Mouse (Mus musculus) urinary bladder, postnatal 14 days (tissue): ENCODE results near the gene Ccdc194.
A peak's percentile ranks its signal among the peaks of the same experiment; 100 is the strongest.

Source experiments
- DNase-seq: peaks from one replicate; pipeline ENCODE4 v3.0.0; 2021; ENCODE audit warnings: low spot score

The Ccdc194 gene

DNA sequence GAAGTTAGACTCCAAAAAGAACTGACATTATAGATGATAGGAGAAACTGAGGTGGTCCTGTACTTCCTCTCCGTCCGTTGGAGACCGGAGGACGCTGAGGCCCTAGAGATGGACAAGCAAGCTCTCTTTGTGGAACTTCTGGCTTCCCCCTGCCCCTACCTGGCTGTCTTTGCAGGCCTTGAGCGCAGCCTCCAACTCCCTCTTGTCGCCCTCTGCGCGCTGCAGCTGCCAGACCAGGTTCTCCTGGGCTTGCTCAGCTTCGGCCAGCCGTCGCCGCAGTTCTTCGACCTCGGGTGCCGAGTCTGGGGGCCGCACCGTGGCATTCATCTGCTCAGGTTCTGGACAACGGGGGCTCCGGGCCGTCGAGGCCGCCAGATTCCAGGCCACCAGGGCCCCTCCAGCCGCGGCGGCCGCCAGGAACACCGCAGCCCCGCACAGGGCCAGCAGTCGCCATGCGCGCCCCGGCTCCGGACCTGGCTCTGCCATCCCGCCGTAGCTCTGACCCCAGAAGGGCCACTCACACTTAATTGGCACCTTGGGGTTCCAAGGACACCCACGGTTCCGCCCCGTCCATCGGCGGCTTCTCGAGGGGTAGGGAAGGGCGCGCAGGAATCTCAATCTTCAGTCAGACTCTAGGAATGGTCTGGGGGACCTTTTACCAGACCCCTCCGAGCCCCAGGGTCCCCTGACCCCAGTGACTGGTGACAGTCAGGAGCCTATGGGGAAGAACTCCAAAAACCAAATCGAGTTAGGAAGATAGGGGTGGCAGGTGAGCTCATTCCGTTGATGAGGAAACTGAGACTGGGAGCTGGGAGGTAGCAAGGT, at the start of gene Ccdc194:
Ccdc194 (minus strand) TSS at position 486 of the 825 bp plus-strand sequence.
- DNase-seq: no peak

DNA sequence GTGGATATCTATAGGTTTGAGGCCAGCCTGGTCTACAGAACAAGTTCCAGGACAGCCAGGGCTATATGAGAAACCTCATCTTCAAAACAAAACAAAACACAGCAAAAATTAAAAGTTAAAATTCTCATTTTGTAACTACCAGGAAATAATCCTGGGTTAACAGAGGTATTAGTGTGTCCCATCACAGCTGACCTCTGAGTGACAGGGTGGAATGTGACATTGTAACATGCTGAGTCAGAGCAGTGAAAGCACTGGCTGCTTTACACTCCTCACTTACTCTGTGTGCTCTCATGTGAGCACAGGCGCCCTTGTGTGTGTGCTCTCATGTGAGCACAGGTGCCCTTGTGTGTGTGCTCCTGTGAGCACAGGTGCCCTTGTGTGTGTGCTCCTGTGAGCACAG, 49.5 kb upstream of the Ccdc194 start:
- DNase-seq: no peak

DNA sequence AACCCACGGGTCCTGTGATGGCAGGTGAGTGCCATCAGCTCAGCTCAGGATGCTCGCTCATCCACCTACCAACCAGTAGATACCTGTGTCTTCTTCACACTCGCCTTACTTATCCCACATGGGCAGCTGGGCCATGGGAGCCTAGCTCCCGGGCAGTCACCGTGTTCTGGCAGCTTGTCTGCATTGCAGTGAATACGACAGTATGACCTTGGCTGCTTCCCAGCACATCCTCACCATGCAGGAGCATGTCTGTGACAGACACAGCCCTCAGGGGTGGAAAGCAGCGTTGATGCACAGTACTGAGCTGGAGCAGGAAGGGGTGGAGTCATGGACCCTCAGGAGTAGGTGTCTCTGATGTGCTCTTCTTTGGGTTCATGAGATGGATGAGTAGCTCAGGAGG, 48.9 kb upstream of the Ccdc194 start:
- no peak for DNase-seq

DNA sequence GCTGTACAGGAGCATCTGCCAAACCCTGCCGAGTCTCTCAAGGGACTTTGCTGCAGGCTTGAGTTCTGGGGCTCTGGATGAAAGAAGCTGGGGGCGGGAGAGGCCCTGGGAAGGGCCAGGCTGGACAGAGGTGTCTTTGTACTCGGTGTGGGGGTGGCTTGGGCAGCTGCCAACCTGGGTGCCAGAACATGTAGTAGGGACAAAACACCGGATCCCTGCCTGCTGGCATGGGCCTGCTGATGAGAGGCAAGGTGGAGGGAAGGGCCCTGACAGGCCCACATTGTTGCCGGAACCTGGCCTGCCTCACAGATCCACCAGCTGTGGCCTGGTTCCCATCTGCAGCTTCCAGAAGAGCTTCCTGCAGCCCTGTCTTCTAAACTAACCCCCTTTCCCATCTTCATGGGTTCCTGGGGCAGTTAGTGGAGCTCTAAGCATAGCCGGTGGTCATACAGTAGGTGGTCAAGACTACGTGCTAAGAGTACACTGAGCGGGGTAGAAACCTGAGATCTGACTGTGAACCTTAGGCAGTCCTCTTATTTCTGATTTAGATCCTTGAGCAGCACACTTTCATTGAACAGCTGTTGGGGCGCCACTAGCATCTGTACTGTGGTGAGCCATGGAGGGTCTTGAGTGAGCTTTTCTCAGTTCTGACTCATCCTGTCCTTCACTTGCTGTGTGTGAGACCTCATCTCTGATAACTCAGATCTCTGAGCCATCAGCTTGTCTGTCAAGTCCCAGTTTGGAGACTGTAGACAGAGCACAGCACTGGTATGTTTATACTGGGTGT, 47.5 kb upstream of the Ccdc194 start:
- peak; percentile 79 for DNase-seq

DNA sequence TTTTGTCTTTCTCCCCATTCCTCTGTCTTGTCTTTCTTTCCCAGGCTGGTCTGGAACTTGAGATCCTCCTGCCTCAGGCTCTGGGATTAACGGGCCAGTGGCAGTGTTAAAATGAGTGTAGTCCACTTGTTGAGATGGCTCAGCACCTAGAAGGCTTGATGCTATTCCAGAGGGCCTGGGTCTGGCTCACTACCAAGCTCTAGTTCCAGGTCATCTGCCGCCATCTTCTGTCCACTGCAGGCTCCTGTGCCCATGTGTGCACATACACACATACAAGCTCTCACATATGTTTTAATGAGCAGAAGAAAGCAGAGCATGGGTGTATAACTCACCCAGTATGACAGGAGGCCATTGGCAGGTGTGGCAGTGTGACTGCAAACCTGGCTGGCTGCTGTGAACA, 46.6 kb upstream of the Ccdc194 start:
- DNase-seq: no peak

DNA sequence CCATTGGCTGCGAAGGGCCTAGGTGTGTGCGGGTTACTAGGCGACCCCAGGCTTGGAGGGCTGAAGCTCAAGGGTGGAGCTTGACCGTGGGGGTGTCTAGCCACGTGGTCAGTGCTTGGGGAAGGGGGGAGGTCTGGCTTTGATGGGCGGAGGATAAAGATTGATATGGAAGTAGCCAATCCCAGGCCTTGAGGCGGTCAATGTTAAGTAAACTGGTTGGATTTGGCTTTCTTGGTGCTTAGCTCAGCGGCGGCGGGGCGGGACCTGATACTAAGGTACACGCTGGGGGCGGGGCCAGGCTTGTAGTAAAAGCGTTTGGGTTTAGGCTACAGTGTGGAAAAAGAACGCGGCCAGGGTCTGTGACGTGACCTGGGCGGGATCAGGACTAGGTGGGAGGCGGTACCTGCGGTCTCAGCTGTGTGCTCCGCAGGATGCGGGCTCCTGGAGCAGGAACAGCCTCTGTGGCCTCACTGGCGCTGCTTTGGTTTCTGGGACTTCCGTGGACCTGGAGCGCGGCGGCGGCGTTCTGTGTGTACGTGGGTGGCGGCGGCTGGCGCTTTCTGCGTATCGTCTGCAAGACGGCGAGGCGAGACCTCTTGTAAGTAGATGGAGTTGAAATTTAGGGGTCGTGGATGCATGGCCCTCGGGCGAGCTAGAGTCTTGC, 44.9 kb upstream of the Ccdc194 start:
- peak; percentile 98 for DNase-seq

DNA sequence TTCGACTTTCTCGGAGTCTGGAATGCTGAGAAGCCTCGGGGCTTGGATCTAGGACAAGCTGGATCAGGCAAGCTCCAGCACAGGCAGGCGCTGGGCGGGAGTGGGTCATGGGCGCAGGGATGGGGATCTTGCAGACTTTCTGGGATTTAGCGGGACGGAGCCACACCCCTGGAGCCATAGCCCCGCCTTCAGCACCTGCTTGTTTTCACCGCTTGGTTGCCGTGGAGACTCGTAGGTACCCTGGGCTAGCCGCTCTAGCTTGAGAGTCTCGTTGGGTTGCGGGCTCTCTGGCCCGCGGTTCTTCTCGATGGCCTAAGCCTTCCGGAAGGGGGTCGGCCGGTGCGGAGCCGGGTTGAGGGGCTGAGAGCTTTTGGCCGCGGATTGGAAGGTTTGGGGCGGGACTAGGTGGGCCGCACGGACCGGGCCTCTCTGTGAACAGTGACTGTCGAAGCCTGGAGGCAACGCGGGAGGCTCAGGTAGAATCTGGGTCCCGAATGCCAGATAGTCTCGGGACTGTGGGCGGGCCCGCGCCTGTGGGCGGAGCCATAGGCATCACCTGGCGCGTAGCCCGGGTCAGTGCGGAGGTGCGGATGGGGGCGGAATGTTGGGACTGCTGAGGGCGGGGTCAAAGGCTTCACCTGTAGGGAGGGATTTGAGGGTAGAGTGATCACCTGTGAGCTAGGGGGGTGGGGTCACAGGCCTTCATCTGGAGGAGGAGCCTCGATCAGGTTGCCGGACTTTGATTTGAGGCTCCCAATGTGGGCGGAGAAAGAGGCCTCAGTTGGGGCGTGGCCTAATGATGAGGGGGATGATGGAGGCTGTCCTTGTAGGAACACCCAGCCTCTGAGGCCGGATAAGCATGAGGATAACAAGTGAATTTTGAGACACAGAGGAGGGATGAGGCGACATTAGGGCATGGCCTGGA, 44.1 kb upstream of the Ccdc194 start:
- peak; percentile 94 for DNase-seq

DNA sequence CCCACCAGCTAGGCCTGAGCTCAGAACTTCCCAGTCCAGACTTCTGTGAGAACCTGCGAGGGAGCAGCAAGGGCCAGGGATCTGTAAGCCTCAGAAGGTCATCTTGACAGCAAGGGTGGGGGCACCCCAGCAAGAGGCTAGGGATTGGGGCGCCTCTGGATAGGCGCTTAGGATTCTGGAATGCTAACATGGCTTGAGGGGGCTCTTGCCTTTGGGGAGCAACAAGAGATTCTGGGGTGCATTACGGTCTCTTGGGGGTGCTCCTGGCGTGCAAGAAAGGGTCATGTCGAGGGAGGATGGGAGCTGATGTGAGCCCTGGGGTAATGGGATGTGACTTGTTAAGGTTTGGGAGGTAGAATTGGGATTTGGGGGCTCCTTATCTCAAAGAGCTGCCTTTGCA, 43.4 kb upstream of the Ccdc194 start:
- no peak for DNase-seq

DNA sequence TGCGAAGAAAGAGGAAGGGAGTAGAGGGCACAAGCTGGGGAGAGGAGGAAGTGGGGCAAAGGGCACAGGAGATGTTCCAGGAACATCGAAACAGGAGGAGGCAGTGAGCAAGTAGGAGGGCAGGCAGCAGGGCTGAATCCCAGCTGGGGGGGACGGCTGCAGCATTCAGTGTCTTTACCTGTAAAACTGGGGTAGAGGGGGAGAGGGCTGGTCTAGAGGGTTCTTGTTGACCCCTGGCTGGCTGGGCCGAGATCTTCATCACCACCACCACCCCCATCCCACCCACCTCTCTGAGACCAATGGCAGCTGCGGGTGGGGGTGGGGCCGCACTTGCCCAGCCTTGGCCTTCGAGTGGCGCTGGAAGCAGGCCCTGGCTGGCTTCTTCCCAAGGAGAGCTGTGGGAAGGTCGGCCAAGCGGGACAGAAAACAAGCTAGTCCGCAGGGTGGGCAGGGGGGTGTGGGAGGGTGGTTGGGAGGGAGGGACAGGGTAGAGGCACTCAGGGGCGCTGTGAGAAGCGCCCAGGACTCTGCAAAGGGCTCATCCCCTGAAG, 43.0 kb upstream of the Ccdc194 start, which contains the start of gene Slc27a1:
Slc27a1 (plus strand) TSS at position 496 of the 551 bp plus-strand sequence.
- DNase-seq: peak; percentile 62

DNA sequence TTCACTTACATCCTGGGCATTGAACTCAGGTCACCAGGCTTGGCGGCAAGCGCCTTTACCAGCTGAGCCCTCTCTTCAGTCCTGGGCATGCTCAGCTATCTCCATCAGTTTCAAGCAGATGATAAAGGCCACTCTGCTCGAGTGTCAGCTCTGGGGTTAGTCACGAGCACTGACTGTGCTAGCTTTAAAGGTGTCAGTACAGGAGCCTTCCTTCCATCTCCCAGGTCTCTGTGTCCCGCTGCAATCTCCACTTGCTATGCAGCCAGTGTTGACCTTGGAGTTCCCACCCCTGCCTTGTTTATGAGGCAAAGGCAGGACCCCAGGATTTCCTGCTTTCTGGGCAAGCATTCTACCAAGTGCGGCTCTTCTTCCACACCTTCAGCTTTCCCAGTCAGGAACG, 42.1 kb upstream of the Ccdc194 start:
- no peak for DNase-seq

DNA sequence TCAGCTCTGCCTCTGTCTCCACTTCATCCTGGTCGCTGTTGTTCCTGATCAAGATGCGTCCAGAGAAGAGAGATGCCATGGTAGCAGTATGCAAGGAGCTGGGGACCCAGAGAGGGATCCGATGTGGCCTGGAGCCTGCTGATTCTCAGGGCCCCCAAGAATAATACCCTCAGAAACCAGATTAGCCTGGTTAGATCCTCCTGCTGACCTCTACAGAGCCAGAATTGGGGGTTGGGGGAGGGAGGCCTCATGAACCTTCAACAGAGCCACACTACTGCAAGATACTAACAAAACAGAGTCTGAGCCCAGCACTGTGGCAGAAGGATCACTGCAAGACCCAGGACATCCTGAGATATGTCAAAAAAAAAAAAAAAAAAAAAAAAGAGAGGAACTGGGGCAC, 41.0 kb upstream of the Ccdc194 start, which contains the start of gene Nxnl1:
Nxnl1 (minus strand) TSS at position 101 of the 400 bp plus-strand sequence.
- no peak for DNase-seq

DNA sequence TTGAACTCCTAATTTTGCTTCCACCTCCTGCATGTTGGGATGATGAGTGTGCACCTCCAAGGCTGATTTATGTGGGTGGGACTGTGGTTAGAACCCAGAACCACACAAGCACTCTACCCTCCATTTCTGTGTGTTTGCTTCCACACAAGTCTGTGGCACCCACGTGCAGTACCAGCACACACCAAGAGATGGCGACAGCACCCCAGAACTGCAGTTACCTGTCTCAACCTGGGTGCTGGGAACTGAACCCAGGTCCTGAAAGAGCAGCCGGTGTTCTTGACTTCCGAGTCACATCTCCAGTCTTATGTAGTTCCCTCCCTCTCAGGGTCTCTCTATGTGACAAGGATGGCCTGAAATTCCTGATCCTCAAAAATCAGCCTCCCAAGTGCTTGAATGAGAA, 38.5 kb upstream of the Ccdc194 start:
- DNase-seq: no peak

DNA sequence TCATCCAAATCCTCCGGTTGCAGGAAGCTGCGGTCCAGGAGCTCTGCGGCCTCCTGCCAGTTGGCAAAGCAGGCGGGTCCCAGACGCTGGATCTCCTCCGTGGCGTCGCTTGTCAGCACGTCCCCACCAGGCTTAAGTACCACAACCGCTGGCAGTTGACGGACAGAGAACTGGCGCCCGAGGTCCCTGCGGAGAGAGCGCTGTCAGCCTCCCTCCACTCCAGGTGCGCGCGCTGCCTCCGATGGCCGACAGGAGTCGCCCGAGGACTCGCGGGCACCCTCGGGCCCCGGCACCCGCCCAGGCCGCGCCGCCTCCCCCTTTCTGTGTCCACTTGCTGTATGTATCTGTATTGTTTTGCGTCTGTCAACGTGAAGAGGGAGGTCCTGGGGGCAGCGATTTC, 37.2 kb upstream of the Ccdc194 start:
- DNase-seq: peak; percentile 87

DNA sequence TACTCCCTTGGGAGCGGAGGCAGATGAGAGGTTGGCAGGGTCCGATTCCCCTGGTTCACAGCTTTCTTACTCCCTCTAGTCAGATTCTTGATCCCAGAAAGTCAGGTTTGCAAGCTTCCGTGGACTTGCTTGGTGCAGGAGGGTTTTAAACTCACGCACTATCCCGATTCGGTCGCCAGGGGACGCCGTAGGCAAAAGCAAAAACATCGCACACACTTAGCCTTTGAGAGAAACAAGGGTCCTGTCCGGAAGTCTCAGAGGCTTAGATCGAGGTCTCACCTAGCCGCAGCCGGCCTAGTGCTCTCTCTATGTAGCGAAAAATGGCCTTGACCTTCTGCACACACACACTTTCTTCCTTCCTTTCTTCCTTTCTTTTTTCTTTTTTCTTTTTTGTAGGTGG, 35.9 kb upstream of the Ccdc194 start:
- peak; percentile 57 for DNase-seq

DNA sequence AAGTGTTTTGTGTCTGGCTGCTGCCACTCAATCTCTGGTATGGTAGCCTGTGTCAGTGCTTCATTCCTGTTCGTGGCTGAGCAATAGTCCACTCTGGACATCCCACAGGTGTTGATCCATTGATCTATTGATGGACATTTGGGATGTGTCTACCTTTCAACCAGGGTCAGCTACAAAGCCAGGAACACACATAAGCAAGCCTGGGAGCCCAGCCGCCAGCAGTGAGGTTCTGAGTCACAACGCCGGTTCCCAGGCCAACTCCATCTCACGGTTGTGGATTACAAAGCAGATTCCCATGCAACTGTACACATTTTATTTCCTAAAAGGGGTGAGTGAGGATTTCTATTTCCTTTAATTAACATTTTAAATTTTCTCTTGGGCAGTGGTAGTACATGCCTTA, 35.3 kb upstream of the Ccdc194 start:
- DNase-seq: no peak

DNA sequence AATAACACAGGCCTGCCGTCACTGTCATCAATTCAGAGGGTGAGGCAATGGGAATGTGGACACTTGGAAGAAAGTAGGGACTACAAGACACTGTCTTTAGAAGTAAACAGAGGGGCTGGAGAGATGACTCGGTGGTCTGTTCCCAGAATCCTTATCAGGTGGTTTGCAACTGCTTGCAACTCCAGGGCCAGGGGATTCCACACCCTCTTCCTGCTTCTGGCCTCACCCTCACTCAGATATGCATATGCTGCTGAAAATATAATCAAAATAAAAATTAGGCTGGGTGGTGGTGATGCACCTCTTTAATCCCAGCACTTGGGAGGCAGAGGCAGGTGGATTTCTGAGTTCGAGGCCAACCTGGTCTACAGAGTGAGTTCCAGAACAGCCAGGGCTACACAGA, 34.6 kb upstream of the Ccdc194 start:
- DNase-seq: no peak

DNA sequence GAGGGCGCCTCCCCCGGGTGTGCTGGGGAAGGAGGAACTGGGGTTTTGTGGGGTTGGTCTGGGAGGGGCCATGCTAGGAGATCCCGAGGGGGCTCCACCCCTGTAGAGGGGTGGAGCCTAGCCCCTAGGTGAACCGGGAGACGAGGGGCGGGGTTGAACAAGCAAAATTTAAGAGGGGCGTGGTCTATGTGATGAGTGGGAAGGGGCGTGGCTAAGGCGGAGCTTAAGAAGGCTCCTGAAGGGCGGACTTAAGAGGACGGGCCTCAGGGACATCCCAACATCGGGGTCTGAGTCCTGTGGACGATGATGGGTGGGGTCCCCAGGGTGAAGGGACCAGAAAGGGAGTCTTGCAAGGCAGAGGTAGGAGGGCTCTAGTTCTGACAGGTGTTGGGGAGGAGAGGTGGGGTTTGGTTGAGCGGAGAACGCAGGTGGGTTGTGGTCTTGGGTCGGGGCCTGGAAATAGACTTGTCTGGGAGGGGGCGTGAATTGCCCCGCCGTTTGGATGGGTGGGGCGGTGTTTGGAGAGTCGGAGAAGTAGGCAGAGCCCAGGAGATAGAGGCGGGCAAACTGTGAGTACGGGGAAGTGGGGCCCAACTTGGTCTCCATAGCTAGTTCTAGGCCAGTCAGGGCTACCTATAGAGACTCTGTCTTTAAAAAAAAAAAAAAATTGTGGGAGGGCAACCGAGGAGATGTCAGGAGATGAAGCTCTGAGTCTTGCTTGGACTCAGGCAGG, 33.6 kb upstream of the Ccdc194 start:
- DNase-seq: peak; percentile 87

DNA sequence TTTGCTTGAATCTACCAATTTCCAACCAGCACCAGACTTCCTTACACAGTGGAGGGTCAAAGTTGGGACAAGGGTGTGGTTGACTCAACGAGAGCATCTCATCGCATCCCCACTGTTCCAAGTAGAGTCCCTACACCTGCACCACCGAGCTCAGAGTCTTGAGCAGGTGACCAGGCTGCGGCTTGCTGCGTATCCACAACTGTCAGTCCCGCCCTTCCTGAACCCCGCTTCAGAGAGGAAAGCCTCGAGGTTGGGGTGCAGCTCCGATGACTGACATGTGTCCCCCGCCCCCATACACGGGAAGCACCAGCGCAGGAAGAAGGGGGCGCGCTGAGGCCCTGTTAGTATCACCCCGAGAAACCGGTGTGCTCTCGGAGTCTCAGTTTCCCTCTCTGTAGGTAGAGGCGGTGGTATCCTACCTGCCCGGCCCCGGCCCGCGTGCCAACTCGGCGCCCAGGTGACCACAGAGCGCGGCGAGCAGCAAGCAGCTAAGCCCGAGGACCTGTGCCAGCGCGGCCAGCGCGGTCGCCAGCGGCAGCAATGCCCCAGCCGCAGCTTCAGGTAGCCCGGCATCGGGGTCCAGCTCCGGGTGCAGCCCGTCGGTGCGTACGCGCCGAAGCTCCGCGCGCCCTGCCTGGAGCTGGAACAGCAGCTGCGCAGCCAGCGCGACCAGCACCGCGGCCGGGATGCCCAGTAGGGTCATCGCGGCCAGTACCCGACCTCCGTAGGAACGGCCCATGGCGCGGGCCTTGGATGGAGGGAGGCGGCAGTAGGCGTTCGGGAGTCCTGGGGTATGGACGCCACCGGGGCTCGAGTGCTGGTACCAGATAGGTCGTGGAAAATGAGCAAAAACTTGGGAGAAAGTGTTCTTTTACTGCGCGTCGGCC, 32.8 kb upstream of the Ccdc194 start, which contains the start of gene Tmem221:
Tmem221 (minus strand) TSS at position 801 of the 887 bp plus-strand sequence.
- DNase-seq: no peak

DNA sequence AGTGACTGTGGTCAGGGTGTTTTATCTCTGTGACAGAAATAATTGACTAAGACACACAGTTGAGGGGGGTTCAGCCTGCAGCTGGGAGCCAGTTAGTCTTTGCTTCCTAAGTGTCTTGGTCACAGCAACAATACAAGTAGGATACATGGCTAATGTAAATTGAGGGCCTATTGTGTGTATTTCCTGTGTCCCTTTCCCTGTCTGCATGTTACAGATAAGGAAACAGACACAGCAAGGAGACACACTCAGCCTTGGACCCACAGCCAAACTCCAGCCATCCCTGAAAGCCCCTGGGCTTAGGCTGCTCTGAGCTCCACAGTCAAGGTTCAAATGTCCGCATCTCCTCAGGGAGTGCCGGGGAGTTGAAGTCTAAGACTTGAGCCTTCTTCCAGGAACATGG, 29.1 kb upstream of the Ccdc194 start:
- no peak for DNase-seq
